Mouse (Mus musculus): ENCODE results near the gene Aire. TPM values are rescaled to one million over a fixed set of nuclear protein-coding genes. Genes with fewer than 3 reads are reported as not detected.
A peak's percentile ranks its signal among the peaks of the same experiment; 100 is the strongest.
"Not testable (repeated sequence)": the region's sequence is repeated elsewhere in the genome, so short reads cannot be mapped to it uniquely, and the experiment has no call there.

Gene Aire
- polyA plus RNA-seq, 1 experiment from 2014 or later, result 0.06 TPM

GRCm38 (mm10) chr10:78016366-78016765 lies 27.0 kb downstream of the Aire start:
- H3K4me2 ChIP-seq, result no peak overlapping the region
- no peaks in the 10 kb centered on the region for H3K9me3 ChIP-seq (replicated peaks)
- peaks cover 14% of the 10 kb centered on the region for H3K4me1 ChIP-seq
- no peaks in the 10 kb centered on the region for H3K36me3 ChIP-seq
- H3K27me3 ChIP-seq (replicated peaks), result peaks cover 8% of the 10 kb centered on the region
- 55% methylated on average over 5 of the region's 5 CpGs for WGBS (ENCODE audit: insufficient replicate concordance)
- no peak overlapping the region for H3K4me3 ChIP-seq
- ATAC-seq, result no peak
- no peak overlapping the region for H3K9ac ChIP-seq
- H3K27ac ChIP-seq, result no peak overlapping the region

DNA sequence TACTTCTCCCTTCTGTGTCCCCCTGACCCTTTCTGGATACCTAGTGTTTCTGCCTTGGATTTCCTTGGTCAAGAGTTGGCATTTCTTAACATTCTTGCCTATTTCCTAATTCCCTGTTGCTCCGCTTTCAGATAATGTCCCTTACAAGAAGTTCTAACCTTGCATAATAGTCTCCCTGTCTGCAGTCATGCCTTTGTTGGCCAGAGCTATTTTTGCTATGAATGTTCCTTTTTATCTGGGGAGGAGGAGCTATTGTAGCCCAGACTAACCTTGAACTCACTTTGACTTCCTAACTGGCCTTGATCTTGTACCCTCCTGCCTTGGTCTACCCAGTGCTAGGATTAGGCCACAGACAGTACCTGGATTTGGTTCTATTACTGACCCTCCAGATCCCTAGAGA lies 27.9 kb downstream of the Aire start:
- Histone ChIP-seq H3K9ac (no peak overlapping the region), H3K4me2 (no peak overlapping the region), H3K27ac (no peak overlapping the region), H3K27me3 (replicated peaks) (peaks cover 8% of the 10 kb centered on the region), H3K4me1 (peaks cover 20% of the 10 kb centered on the region), H3K4me3 (no peak overlapping the region), H3K36me3 (no peaks in the 10 kb centered on the region), H3K9me3 (replicated peaks) (no peaks in the 10 kb centered on the region)
- no peak for ATAC-seq
- WGBS (ENCODE audit: insufficient replicate concordance), result 64% methylated on average over 1 of the region's 1 CpGs

DNA sequence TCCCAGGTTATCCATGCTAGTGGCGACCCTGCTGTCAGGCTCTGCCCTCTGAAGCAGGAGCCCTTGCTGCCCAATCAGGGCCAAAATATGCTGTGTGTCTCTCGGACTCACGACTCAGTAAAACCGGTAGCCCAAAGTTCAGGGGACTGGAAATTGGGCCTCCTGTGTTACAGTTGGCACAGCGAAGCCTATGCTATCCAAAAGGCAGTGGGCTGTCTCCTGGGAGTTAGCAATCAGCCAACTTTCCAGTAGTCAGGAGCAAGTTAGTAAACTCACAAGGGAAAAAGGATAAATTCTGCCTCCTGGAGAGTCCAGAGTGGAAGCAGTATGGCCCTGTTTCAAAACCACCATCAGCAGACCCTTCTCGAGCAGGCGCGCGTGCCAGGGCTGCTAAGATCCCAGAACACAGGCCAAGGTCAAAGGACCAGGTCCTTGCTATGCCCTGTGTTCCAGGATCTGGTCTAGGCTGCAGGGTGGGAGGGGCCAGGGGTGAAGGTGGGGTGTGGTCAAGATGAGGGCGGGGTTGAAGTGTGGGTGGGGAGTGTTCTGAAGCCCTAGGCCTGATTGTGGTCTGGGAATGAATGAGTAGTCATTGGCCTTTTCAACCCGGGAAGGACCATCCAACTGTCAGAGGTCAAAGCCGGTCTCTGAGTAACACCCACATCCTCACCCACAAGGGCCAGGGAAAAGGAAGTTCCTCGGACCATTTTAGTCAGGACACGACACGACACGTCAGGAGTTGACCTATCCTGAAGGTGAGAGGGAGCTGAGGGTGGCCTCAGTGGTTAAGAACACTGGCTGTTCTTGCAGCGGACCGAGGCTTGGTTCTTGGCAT lies 30.5 kb downstream of the Aire start:
- H3K4me2 ChIP-seq, result no peak overlapping the region
- H3K9me3 ChIP-seq (replicated peaks), result no peaks in the 10 kb centered on the region
- H3K4me1 ChIP-seq, result peaks cover 21% of the 10 kb centered on the region
- H3K36me3 ChIP-seq, result no peaks in the 10 kb centered on the region
- WGBS (ENCODE audit: insufficient replicate concordance), result 84% methylated on average over 18 of the region's 18 CpGs
- H3K27ac ChIP-seq, result no peak overlapping the region
- no peak for ATAC-seq
- peaks cover 8% of the 10 kb centered on the region for H3K27me3 ChIP-seq (replicated peaks)
- no peak overlapping the region for H3K4me3 ChIP-seq
- H3K9ac ChIP-seq, result no peak overlapping the region

GRCm38 (mm10) chr10:78011116-78011515 lies 32.3 kb downstream of the Aire start:
- Histone ChIP-seq H3K36me3 (peaks cover 12% of the 10 kb centered on the region), H3K4me2 (peak overlapping the region; percentile 98), H3K4me1 (peaks cover 39% of the 10 kb centered on the region), H3K4me3 (0 out of 2 replicates have a peak overlapping the region, but pooled peaks have one; percentile 86)
- H3K27me3 ChIP-seq (replicated peaks); H3K9ac ChIP-seq; H3K9me3 ChIP-seq (replicated peaks); H3K27ac ChIP-seq; ATAC-seq: not testable (repeated sequence)
- 79% methylated on average over 5 of the region's 5 CpGs for WGBS (ENCODE audit: insufficient replicate concordance)

- H3K27ac ChIP-seq, result peak overlapping the region; percentile 55
- WGBS (ENCODE audit: insufficient replicate concordance), result 10% methylated on average over 10 of the region's 10 CpGs
- no peak for ATAC-seq
- H3K4me2 ChIP-seq, result peak overlapping the region; percentile 98
- H3K36me3 ChIP-seq, result peaks cover 20% of the 10 kb centered on the region
- H3K4me3 ChIP-seq, result peak overlapping the region; percentile 86
- no peaks in the 10 kb centered on the region for H3K9me3 ChIP-seq (replicated peaks)
- peak overlapping the region; percentile 95 for H3K9ac ChIP-seq
- H3K27me3 ChIP-seq (replicated peaks), result no peaks in the 10 kb centered on the region
- peaks cover 44% of the 10 kb centered on the region for H3K4me1 ChIP-seq
Measured at GRCm38 (mm10) chr10:78010335-78010734, 33.1 kb downstream of the Aire start.

DNA sequence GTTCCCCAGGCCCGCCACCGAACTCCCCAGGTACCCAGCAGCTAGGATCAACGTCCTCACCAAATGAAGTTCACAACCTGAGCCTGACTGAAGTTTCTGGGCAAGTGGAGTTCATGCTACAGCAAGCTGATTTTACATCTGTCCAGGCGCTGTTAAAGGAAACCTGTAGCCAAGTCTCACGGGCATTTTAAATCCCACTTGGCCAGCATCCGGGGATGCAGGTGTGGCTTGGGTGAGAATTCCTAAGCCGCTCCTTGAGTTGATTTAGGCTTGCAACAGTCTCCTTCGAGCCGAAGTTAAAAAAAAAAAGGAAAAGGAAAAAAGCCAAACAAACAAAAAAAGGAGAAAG lies 33.5 kb downstream of the Aire start, which contains the start of gene Pfkl:
Gene Pfkl, minus strand, starts transcription at position 139 of the 349 bp plus-strand sequence.
- H3K36me3 ChIP-seq, result peaks cover 24% of the 10 kb centered on the region
- no peak for ATAC-seq
- H3K9me3 ChIP-seq (replicated peaks), result no peaks in the 10 kb centered on the region
- H3K4me1 ChIP-seq, result peaks cover 48% of the 10 kb centered on the region
- peak within 1 kb of the TSS; percentile 86 for H3K4me3 ChIP-seq
- peak within 1 kb of the TSS; percentile 95 for H3K9ac ChIP-seq
- H3K4me2 ChIP-seq, result peak within 1 kb of the TSS; percentile 98
- no peaks in the 10 kb centered on the region for H3K27me3 ChIP-seq (replicated peaks)
- H3K27ac ChIP-seq, result peak within 1 kb of the TSS; percentile 99
- 0% methylated on average over 9 of the region's 9 CpGs for WGBS (ENCODE audit: insufficient replicate concordance)

DNA sequence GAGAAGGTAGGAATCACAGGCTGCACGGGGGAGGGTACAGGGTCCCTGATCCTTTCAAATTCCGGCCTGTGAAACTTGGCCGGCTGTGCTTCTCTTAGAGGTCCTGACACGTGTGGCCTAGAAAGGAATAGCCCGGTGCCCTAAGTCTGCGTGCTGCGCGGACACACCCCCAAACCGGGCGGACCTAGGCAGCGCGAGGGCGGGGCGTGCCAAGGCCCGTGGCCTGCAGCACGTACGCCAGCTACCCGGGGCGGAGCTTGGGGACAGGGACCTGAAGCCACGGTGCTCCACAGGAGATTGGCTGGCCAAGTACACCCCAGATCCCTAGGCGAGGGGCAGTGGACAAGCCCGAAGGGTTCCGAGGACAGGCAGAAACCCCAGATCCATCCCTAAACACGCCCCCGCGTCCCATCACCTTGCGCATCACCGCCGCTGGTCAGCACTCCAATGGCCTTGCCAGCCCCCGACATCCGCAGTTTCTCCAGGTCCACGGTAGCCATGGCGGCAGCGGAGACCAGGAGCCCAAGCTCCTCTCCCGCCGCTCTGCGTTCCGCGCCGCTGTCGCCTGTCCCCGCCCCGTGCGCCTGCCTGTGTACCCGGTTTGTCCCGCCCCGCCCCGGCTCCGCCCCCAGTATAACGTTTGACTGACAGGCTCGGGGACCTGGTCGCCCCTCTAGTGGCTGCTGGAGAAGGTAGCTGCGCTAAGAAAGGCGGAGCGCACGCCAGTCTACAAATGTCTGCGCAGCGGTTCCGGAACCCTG lies 34.0 kb downstream of the Aire start:
- H3K4me1 ChIP-seq, result peaks cover 54% of the 10 kb centered on the region
- H3K27me3 ChIP-seq (replicated peaks), result no peaks in the 10 kb centered on the region
- peak overlapping the region; percentile 86 for H3K4me3 ChIP-seq
- H3K9me3 ChIP-seq (replicated peaks), result no peaks in the 10 kb centered on the region
- H3K4me2 ChIP-seq, result peak overlapping the region; percentile 98
- WGBS (ENCODE audit: insufficient replicate concordance), result under 1% methylated on average over 59 of the region's 59 CpGs
- peak overlapping the region; percentile 99 for H3K27ac ChIP-seq
- peak overlapping the region; percentile 95 for H3K9ac ChIP-seq
- peak; percentile 89 for ATAC-seq
- H3K36me3 ChIP-seq, result peaks cover 30% of the 10 kb centered on the region

DNA sequence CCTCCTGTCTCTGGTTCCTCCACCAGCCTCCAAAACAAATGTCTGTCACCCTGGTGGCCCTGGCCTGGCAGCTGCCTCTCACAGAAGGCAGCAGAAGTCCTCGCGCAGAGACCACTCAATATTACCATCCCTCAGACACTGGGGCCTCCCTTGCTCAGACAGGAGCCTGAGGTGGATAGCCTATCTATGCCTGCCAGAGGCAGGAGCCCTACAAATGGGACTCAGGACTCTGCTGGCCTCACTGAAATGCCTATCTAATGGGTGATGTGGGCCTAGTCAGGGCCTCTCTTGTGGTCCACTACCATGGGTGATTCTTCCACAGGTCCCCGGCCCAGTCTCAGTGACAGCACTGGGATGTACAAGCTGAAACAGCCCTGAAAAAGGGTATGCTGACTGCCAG lies 35.2 kb downstream of the Aire start:
- H3K27ac ChIP-seq, result peak overlapping the region; percentile 99
- peak overlapping the region; percentile 95 for H3K9ac ChIP-seq
- H3K4me2 ChIP-seq, result peak overlapping the region; percentile 98
- H3K9me3 ChIP-seq (replicated peaks), result no peaks in the 10 kb centered on the region
- peak overlapping the region; percentile 86 for H3K4me3 ChIP-seq
- H3K4me1 ChIP-seq, result peaks cover 65% of the 10 kb centered on the region
- no peaks in the 10 kb centered on the region for H3K27me3 ChIP-seq (replicated peaks)
- WGBS (ENCODE audit: insufficient replicate concordance), result 18% methylated on average over 3 of the region's 3 CpGs
- ATAC-seq, result peak; percentile 68
- peaks cover 42% of the 10 kb centered on the region for H3K36me3 ChIP-seq

DNA sequence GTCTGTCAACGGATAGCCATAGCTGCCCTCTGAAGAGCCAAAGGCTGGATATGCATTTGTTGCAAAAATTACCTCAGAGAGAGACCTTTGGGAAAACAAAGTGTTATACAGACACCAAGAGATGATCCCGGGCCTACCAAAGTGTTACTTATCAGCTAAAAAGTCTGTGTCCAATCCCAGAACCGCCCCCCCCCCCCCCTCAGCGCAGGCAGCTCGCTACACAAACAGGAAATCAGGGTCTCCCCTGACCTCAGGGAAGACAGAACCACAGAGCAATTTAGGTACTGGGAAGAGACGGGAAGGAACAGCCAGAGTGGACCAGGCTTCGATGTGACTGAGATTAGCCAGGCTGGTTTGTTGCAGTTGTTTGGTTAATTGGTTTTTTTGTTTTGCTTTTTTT lies 36.2 kb downstream of the Aire start:
- Histone ChIP-seq H3K4me2 (peak overlapping the region; percentile 98), H3K36me3 (peaks cover 51% of the 10 kb centered on the region), H3K9me3 (replicated peaks) (no peaks in the 10 kb centered on the region), H3K27me3 (replicated peaks) (no peaks in the 10 kb centered on the region), H3K4me3 (peak overlapping the region; percentile 86), H3K4me1 (peaks cover 69% of the 10 kb centered on the region), H3K9ac (peak overlapping the region; percentile 95), H3K27ac (peak overlapping the region; percentile 99)
- no peak for ATAC-seq
- WGBS (ENCODE audit: insufficient replicate concordance), result 10% methylated on average over 7 of the region's 7 CpGs

DNA sequence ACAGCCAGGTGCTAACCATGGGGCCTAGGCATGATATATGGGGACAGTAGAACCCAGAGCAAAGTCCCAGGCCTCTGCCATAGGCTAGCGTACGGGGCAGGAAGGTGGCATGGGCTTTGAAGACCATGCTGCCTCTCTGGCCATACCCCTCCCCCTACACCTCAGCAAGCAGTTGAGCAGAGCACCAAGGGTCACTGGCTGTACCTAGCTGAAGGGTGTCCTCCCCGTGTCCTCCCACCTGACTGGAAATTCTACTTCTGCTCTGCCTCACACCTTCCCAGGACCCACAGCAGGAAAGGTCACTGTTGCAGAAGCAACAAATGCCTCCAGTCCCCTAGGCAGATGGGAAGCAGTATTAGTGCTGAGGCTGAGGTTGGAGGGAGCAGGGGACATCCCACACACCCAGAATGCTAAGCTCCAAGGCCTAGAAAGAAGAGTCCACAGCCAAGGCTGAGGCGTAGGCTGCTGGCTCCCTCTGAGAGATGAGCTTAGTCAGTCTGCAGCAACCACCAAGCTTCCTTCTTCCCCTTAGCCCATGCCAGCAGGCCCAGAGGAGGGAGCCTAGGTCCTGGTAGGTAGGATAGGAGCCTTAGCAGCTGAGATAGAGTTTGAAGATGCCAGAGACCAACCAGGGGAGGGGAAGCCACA lies 37.5 kb downstream of the Aire start:
- Histone ChIP-seq H3K9me3 (replicated peaks) (no peaks in the 10 kb centered on the region), H3K4me2 (peak overlapping the region; percentile 98), H3K9ac (peak overlapping the region; percentile 95), H3K27me3 (replicated peaks) (no peaks in the 10 kb centered on the region), H3K27ac (peak overlapping the region; percentile 99), H3K36me3 (peaks cover 64% of the 10 kb centered on the region), H3K4me3 (peak overlapping the region; percentile 86), H3K4me1 (peaks cover 71% of the 10 kb centered on the region)
- WGBS (ENCODE audit: insufficient replicate concordance), result 86% methylated on average over 4 of the region's 4 CpGs
- no peak for ATAC-seq

DNA sequence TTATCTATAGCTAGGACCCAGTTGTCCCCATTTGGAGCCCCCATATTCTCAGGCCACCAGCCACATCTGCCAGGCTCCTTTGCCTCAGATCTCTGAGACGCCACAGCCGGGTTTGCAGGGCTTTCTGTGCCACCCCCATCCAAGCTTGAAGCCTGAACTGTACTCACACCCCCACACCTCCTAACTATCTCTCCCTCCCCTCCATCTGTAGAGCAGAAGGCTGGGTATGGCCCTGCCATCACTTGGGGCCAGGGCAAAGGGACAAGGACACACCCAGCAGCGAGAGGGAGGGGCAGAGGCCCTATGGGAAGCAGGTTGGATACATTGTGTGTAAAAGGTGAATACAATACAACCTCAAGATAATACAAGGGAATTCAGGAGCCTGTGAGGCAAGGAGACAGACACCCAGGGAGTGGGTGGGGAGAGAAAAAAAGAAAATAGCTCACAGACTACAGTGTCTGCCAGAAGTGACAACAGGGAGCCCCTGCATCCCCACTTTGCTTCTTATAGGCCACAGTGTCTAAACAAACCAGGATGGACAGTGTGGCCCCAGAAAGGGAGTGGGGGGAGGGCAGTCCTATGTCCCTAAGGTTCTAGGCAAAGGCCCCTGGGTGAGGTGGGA lies 38.8 kb downstream of the Aire start:
- Histone ChIP-seq H3K4me3 (peak overlapping the region; percentile 86), H3K9ac (peak overlapping the region; percentile 95), H3K27ac (peak overlapping the region; percentile 99), H3K4me1 (peaks cover 66% of the 10 kb centered on the region), H3K27me3 (replicated peaks) (no peaks in the 10 kb centered on the region), H3K36me3 (peaks cover 78% of the 10 kb centered on the region), H3K9me3 (replicated peaks) (no peaks in the 10 kb centered on the region), H3K4me2 (peak overlapping the region; percentile 98)
- 45% methylated on average over 3 of the region's 3 CpGs for WGBS (ENCODE audit: insufficient replicate concordance)
- ATAC-seq, result peak; percentile 72
